Mouse (Mus musculus) olfactory bulb, adult 2 months (tissue): Measurements from ENCODE around the gene Grm2. TPM values are rescaled to one million over a fixed set of nuclear protein-coding genes. Genes with fewer than 3 reads are reported as not detected.
A peak's percentile ranks its signal among the peaks of the same experiment; 100 is the strongest.
"Not testable (repeated sequence)": the region's sequence is repeated elsewhere in the genome, so short reads cannot be mapped to it uniquely, and the experiment has no call there.

Experiments
- H3K27ac ChIP-seq: fragments of 200-500 bp; 2 replicates; pipeline ENCODE4 v1.5.1; 2012; ENCODE audit warnings: low read depth, low read length; ENCODE audit not compliant: insufficient read depth
- H3K4me1 ChIP-seq: fragments of 200-500 bp; 2 replicates; pipeline ENCODE4 v1.6.1; 2012; ENCODE audit warnings: low read length; ENCODE audit not compliant: control insufficient read depth, insufficient read depth
- H3K4me3 ChIP-seq: fragments of 200-500 bp; 2 replicates; pipeline ENCODE4 v1.5.1; 2012; ENCODE audit warnings: mild to moderate bottlenecking, low read depth, low read length, moderate library complexity; ENCODE audit not compliant: insufficient read depth
- CTCF ChIP-seq: fragments of 200-500 bp; IDR thresholded peaks from 2 replicates; pipeline ENCODE4 v1.5.1; 2012; ENCODE audit warnings: low read depth, mild to moderate bottlenecking, low read length, moderate library complexity; ENCODE audit not compliant: insufficient read depth
- POLR2A ChIP-seq: fragments of 200-500 bp; IDR thresholded peaks from 2 replicates; pipeline ENCODE4 v1.6.1; 2012; ENCODE audit warnings: mild to moderate bottlenecking, low read depth, low read length, moderate library complexity; ENCODE audit not compliant: insufficient read depth
- WGBS: fragments of 180-500 bp; shearing (Covaris S2); methylation state at CpG from one replicate; pipeline ENCODE4 v1.1.7; 2018; 5-methylcytosine and 5-hydroxymethylcytosine counted together
- polyA plus RNA-seq: library from polyadenylated mRNA; stranded (reverse); fragments of >200 nt; gene quantifications from 2 replicates; pipeline ENCODE4 v1.2.4, GENCODE M21; 2012; ENCODE audit warnings: low replicate concordance; ENCODE audit not compliant: missing spikeins, insufficient read depth, insufficient read length

Gene Grm2
- polyA plus RNA-seq, 1 experiment = not detected

DNA sequence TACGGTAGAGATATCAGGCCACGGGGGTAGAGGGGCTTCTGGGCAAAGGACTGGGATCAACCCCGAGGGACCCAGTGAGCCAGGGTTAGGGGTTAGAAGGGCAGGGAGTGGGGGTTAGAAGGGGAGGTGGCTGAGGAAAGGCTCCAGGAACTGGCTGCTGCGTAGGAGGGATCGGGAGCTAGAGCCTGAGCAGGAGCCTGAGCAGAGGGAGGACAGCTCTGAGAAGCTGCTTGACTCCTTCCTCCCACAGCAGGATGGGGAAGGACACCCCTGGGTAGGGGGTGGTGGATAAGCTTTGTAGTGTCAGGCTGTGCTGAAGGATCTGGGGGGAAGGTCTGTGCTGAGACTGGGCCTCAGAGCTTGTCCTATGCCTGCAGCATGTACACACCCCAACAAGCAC, 938 bp upstream of the Grm2 start:
- Histone ChIP-seq H3K27ac (peak overlapping the region; percentile 89), H3K4me3 (peak overlapping the region; percentile 70), H3K4me1 (peaks cover 41% of the 10 kb centered on the region)
- TF ChIP-seq CTCF = no peak
- no peak for TF ChIP-seq POLR2A
- 18% methylated on average over 5 of the region's 5 CpGs for WGBS

DNA sequence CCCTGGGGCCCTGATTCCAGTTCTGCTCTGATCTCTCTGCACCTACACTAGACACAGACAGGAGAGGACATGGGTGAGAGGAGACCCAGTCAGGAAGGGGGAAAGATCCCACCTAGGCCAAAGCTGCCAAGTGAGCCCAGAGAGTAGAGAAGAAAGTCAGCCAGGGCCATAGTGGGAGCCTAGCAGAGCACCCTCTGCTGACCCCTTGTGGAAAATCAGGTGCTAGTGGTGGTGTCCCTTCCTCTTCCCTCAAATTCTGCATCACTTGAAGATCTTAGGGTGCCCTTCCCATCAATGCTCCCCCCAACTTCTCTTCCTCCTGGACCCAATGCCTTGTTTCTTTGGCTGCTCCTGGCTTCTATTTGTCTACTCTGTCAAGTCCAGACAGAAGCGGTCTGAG, 3.2 kb downstream of the Grm2 start:
- Histone ChIP-seq H3K27ac (no peak overlapping the region), H3K4me1 (peaks cover 41% of the 10 kb centered on the region), H3K4me3 (peak overlapping the region; percentile 26)
- WGBS = 70% methylated on average over 1 of the region's 1 CpGs
- TF ChIP-seq CTCF (no peak), POLR2A (no peak)

DNA sequence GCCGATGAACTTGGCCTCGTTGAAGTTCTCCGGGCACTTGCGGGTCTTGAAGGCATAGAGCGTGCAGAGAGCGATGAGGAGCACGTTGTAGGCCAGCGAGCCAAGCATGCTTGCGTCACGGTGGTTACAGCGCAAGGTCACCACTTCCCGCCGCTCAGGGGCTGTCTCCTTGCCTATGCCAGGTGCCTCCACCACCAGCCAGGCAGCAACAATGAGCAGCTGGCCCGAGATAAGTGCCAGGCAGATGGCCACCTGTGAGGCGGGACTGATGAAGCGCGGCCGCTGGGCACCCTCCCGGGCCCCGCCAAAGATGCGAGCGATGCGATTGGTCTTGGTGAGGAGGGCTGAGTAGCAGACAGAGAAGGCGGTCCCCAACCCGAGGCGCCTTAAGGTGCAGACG, 8.7 kb downstream of the Grm2 start:
- 80% methylated on average over 27 of the region's 27 CpGs for WGBS
- H3K27ac ChIP-seq = no peak overlapping the region
- TF ChIP-seq CTCF = no peak
- TF ChIP-seq POLR2A = no peak
- H3K4me1 ChIP-seq = peaks cover 38% of the 10 kb centered on the region
- H3K4me3 ChIP-seq = peak overlapping the region; percentile 0; the same call in 1 of the 2 replicates

DNA sequence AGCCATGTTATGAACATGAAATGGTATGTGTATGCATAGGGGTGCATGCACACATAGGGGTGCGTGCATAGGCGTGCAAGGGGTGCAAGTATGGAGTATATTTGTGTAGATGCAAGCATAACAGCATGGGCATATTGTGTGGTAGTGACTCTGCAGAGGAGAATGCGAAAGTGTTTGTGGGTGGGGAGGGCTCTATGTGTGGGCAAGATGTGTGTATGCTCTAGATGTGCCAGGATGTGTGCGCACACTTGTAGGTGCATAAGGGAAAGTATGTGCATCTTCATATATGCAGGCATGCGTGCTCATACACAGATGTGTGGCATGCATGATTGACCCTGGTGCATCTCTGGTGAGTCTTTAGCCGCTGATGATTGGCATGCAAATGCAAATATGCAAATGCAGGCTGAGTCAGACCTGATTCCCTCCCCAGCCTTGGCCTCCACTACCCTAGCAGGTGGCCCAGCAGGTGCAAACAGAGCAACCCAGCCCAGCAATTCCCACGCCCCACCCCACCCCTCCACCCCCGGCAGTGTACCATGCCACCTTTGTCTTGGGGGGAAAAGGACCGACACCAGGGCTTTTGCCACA, 10.1 kb downstream of the Grm2 start:
- Histone ChIP-seq H3K27ac (no peak overlapping the region), H3K4me3 (no peak overlapping the region), H3K4me1 (peaks cover 33% of the 10 kb centered on the region)
- 71% methylated on average over 9 of the region's 9 CpGs for WGBS
- no peak for TF ChIP-seq CTCF
- TF ChIP-seq POLR2A = no peak

DNA sequence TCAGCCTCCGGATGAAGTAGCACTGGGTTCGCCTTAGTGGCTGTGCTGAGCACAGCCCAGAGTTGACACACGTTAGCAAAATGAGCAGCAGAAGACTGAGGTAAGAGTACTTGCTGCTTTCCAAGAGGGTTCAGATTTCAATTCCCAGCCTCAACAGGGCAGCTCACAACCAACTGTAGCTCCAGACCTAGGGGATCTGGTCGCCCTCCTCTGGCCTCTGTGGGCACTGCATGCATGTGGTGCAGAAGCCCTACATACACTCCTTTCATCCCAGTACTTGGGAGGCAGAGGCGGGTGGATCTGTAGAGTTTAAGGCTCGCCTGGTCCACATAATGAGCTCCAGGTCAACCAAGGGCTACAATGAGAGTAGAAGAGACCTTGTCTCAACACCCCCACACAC, 12.1 kb downstream of the Grm2 start:
- H3K4me1 ChIP-seq = peaks cover 26% of the 10 kb centered on the region
- H3K27ac ChIP-seq = no peak overlapping the region
- TF ChIP-seq CTCF (peak; percentile 21; the same call in 1 of the 2 replicates), POLR2A (no peak)
- H3K4me3 ChIP-seq = no peak overlapping the region
- WGBS = 77% methylated on average over 6 of the region's 6 CpGs

DNA sequence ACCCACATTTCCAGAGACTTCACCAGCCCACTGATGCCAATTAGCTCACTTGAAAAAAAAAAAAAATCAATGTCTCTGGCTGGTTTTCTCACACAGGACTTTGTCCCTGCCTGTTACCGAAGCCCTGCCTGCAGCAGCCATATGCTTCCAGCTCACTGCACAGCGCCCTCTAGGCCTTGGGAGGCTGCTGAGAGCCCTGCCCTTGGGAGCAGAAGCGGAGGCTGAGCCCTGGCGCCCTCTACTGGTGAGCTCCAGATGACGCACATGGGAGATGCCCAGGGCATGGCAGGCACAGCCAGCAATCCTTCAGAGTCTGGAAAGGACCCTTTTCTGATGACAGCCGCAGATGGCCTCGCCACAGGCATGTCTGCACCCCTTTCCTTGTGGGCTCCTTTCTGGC, 12.8 kb downstream of the Grm2 start:
- peaks cover 24% of the 10 kb centered on the region for H3K4me1 ChIP-seq
- H3K27ac ChIP-seq = no peak overlapping the region
- WGBS = 33% methylated on average over 7 of the region's 7 CpGs
- H3K4me3 ChIP-seq = no peak overlapping the region
- TF ChIP-seq POLR2A (no peak), CTCF (peak; percentile 93)

DNA sequence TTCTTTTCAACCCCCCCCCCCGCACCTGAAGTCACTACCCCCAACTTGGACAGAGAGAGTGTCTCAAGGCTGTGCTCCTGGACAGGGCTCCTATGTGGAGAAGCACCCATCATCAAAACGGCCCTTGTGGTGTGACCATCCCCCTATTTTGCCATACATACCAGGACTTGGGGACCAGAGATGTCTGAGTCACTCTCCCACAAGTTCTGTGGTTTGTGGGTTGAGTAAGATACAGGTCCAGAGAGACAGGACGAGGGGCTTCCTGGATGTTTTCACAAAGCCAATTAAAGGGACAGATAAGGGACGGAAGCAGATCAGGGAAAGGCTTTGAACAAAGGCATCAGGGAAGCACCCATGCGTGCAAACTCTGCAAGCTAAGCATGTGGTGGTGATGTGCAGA, 14.5 kb downstream of the Grm2 start:
- TF ChIP-seq POLR2A (no peak), CTCF (no peak)
- Histone ChIP-seq H3K4me1 (peaks cover 13% of the 10 kb centered on the region), H3K4me3 (no peak overlapping the region), H3K27ac (no peak overlapping the region)
- 56% methylated on average over 5 of the region's 5 CpGs for WGBS

DNA sequence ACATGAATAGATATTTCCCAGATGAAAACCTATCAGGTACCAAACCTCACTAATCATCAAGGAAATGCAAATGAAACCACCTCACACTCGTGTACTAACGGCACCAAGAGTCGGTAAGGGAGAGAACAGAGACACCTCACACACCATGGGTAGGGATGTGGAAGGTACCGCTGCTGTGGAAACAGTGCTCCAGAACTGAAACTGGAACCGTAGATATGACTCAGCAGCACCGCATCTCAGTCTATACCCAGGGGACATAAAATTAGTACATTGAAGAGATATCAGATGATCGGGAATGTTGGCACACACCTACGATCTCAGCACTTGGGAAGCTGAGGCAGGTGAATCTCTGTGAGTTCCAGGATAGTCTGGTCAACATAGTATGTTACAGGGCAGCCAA, 17.7 kb downstream of the Grm2 start:
- Histone ChIP-seq H3K4me3 (no peak overlapping the region), H3K27ac (no peak overlapping the region), H3K4me1 (peaks cover 2% of the 10 kb centered on the region; the same call in 1 of the 2 replicates)
- WGBS = 76% methylated on average over 8 of the region's 8 CpGs
- TF ChIP-seq CTCF (no peak), POLR2A (no peak)

DNA sequence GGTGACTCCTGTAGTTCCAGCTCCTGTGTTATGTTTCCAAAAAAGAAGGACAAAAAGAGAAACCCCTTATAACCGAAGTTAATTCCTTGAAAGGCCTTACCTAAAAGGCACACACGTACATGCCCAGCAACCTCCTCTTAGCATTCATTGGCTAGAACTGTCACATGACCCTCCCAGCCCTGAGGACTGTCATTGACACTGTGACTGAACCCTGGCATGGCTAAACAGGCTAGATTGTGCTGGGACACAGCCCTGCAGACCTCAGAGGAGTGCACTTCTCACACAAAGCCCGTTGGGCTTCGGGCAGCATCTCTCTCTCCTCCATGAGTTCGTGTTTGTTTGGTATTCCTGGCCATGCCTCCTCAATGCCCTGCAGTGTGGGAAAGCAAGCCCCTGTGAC, 23.7 kb downstream of the Grm2 start:
- TF ChIP-seq CTCF (no peak), POLR2A (no peak)
- WGBS = 45% methylated on average over 5 of the region's 5 CpGs
- H3K27ac ChIP-seq = no peak overlapping the region
- H3K4me3 ChIP-seq = no peak overlapping the region
- H3K4me1 ChIP-seq = no peaks in the 10 kb centered on the region

DNA sequence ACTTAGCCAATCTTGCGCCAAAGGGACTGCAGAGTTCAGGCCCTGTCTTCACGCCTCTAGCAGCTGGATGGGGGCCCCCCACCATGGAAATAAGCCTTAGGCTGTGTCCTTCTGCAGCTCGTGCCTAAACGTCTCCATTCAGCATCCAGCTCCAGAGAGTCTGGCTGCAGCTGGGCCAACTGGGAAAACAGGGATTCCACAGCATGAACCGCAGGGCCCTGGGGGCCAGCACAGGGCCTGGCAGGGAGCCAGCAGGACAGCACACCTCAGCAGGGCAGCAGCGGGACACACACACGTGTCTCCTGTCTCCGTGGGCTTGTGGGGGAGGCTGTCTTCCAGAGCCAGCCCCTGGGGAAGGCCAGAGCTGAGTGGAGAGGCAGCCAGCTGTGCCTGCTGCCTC, 28.1 kb downstream of the Grm2 start:
- whole genome bisulfite sequencing = 27% methylated on average over 8 of the region's 8 CpGs
- not testable (repeated sequence) for H3K27ac ChIP-seq, H3K4me1 ChIP-seq, H3K4me3 ChIP-seq
